Mouse (Mus musculus): ENCODE results near the gene Gm5089. TPM values are rescaled to one million over a fixed set of nuclear protein-coding genes. Genes with fewer than 3 reads are reported as not detected.

Gm5089 gene
- not detected in 2 replicates for polyA plus RNA-seq (2015; fragmentation: Nextera tagmentation; extraction: Ambion mirVana)

DNA sequence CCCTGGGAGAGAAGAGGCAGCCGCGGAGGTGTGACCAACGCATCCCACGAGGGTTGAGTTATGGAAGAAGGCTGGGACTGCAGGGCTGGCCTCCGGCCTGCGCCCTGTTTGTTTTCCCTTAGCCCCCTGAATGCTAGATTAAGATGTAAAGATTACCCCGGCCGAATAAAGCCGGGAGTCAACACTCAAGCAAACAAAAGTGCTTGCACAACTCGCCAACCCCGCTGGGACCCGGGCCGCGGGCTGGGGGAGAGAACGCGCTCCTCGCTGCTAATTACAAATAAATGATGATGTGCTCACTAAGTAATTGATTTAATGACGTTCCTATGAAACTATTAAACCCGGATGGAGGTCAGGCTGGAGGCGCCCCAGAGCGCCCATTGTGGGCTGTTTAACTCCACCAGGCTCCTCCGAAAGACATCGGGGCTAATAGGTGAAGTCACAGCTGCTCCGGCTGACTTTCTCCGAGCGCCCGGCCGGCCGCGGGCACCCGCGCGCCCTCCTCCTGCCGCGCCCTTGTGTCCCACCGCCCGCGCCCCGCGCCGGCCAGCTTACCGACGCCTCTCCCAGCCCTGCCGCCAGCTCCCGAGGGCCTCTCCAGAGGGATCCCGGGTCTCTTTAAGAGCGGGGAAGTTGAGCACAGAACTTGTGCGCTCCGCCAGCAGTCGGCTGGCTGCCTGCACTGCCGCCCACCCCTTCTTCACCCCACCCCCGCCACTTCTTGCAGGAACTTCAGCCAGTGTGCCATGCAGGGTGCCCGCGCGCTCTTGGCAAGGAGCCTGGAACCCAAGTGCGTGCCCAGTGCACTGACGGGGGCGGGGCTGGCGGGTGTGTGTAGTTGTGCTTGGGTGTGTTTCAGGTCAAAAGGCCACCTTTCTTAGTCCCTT lies at the start of gene Gm5089:
Gm5089 (minus strand) TSS at position 620 of the 887 bp plus-strand sequence.

DNA sequence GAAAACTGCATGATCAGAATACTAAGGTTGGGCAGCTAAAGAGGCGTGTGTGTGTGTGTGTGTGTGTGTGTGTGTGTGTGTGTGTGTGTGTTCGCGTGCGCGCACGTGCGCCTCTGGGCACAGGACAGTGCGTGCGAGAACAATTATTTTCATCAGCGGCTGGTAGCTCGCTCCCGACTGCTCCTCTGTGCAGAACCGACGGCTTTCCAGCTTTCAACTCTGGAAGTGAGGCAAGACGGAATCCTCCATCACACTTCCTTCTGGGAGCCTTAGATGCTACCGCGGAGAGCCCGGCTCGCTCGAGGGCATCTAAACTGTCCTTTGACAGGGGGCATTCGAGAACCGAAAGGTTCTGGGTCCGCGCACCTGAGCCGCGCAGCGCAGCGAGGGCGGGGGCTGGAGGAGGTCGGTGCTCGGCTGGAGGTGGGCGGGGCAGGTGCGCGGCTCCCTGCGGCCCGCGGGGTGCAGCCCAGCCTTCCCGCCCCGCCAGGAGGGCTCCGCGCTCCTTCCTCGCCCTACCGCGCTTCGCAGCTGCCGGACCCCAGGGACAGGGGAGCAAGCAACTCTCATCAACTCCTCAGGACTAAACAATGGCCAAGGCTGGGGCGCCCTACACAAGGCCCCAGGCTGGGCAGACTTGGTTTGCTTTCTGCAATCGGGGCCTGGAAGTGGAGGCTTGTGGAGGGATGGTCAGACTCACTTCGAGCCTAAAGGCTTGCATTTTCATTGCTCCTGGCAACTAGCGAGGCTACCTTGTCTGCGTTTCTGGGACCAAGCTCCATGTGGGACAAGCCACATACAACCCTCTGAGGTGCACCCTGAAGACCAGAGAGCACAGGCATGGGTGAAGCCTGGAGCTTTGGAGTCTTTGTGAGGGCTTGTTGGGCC lies 39.8 kb upstream of the Gm5089 start, which contains the start of gene Gm10837:
Gm10837 (plus strand) TSS at position 146 of the 888 bp plus-strand sequence.

DNA sequence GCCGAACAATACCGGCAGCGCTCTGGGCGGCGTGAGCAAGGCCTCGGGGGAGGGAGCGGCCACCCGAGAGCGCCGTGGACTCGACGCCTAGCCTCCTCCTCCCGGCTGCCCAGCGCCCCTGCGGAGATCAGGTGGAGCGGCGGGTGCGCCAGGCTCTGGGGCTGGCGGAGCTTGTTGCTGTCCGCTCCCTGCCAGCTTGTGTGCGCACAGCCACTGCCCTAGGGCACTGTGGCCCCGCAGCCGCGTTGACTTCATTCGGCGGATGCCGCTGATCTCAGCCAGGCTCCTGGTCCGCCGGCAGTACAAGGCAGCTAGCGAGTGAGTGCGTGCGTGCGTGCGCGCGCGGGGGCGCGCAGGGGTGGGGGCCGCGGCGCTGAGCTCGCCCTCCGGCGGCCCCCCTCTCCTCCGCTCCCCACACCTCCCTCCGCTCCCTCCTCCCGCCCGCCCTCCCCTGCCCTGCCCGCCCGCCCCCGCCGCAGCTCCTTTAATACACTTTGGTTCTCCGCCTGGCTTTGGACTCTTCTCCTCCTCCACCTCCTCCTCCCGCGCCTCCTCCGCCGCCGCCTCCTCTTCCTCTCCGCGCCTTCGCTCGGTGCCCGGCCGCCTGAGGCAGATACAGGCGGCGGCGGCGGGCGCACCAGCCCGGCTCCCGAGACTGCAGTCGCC lies 24.1 kb upstream of the Gm5089 start, which contains the start of gene Zic2:
Zic2 (plus strand) TSS at position 545 of the 666 bp plus-strand sequence.

DNA sequence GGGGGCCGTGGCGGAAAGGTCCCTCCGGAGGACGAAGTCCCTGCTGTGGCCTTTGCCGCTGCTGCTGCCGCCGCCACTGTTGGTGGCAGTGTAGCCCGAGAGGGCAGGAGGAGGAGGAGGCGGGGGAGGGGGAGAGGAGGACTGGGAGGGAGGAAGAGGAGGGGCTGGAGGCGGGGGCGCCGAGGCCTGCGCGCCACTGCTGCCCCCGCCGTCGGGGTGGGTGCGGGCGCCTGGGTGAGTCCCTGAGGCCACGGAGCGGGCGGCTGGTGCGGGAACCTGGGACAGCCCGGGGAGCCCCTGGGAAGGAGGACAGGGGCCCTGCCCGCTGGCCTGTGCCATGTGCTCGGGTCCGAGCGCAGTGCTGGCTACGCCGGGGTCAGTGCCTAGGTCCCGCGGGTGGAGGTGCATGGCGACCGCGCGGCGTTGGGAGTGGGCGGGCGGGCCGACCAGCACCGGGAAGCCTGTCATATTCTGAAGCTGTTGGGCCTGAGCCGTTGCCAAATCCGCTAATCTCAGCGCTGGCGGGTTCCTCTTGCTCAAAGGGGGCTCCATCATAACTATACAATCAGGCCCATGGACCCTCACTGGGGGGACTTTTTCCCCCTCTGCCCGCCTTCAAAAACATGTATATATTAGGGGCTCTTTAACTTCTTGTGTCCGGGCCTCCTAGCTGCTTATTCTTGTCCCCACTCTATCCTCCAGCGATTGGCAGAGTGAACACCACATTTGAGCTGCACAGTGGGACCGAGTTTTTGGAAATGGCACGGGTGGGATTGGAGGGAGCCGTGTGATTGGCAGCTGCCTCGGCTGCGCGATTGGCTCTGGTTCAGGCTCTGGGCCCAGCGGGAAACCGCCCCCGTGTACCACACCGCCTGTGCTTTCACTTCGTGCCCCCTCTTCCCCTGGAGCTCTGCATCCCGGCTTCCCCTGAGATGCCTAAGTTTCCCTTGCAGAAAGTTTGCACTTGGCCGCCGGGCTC lies 14.1 kb upstream of the Gm5089 start, which contains the start of gene Zic5:
Zic5 (minus strand) TSS at position 915 of the 979 bp plus-strand sequence.

Other genes with a start within 250 kb of the Gm5089 start
- not detected in 2 replicates for gene Zic5, start 14.6 kb upstream of the Gm5089 start, polyA plus RNA-seq (2015; fragmentation: Nextera tagmentation; extraction: Ambion mirVana)
- gene Zic2, start 24.3 kb upstream of the Gm5089 start, polyA plus RNA-seq (2015; fragmentation: Nextera tagmentation; extraction: Ambion mirVana), result not detected in 2 replicates
- not detected in 2 replicates for gene Gm10837, start 39.5 kb upstream of the Gm5089 start, polyA plus RNA-seq (2015; fragmentation: Nextera tagmentation; extraction: Ambion mirVana)
- gene Pcca, start 83.2 kb upstream of the Gm5089 start, polyA plus RNA-seq (2015; fragmentation: Nextera tagmentation; extraction: Ambion mirVana), result 19.5 and 27.6 TPM in 2 replicates